Mouse (Mus musculus) left cerebral cortex, adult 2 months (tissue): Measurements from ENCODE around the gene Cyth1. TPM values are rescaled to one million over a fixed set of nuclear protein-coding genes. Genes with fewer than 3 reads are reported as not detected.

Source experiments
- DNase-seq, 2 experiments: peaks; one replicate each; pipeline ENCODE4 v3.0.0; 2021 to 2022; ENCODE audit warnings: low spot score in 2 of 2, mixed read lengths in 1 of 2; ENCODE audit errors: extremely low spot score in 1 of 2
- H3K27ac ChIP-seq: fragments of 200-600 bp; 2 replicates; pipeline ENCODE4 v1.8.1; 2022
- H3K4me3 ChIP-seq: fragments of 200-600 bp; 2 replicates; pipeline ENCODE4 v1.8.1; 2022
- CTCF ChIP-seq: fragments of 200-600 bp; IDR thresholded peaks from 2 replicates; pipeline ENCODE4 v1.8.1; 2022; ENCODE audit warnings: antibody characterized with exemption, mild to moderate bottlenecking, moderate library complexity
- intact Hi-C: fragments of 180-260 bp; cut with DNase I; formaldehyde crosslinking; loops from one replicate; pipeline ENCODE4 v1.15.1; 2025
- total RNA-seq, 2 experiments: library from RNA; stranded (reverse); gene quantifications; 2 replicates each; pipeline ENCODE4 v1.2.3; 2021

Cyth1 gene
- total RNA-seq, 2 experiments from 2014 or later = 65.2 to 69.3 TPM

DNA sequence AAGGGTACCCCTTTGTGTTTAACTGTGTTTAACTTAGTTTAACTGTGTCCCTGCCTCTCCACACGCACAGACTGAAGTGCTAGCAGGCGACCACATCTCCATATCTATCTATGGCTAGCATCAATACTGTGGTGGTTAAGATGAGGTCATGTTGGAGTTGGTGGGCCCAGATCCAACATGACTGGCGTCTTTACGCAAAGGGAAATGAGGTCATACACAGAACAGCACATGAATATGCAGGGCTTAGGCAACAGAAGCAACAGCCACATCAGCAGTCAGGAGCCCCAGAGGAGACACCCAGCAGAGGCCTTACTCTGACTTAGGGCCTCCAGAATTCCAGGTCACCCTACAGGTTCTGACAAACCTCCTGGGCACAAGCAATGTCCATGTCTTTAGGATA is 95.4 kb downstream of the Cyth1 start:
- no peak overlapping the region for H3K27ac ChIP-seq
- no peak for TF ChIP-seq CTCF
- H3K4me3 ChIP-seq = no peak overlapping the region
- intact Hi-C loops = no loop called here
- DNase-seq = no peak

GRCm38 (mm10) chr11:118151423-118152180 is 96.8 kb downstream of the Cyth1 start:
- Histone ChIP-seq H3K4me3 (no peak overlapping the region), H3K27ac (peak overlapping the region; percentile 62)
- no peak for DNase-seq
- TF ChIP-seq CTCF = peak; percentile 11
- intact Hi-C loops = no loop called here

DNA sequence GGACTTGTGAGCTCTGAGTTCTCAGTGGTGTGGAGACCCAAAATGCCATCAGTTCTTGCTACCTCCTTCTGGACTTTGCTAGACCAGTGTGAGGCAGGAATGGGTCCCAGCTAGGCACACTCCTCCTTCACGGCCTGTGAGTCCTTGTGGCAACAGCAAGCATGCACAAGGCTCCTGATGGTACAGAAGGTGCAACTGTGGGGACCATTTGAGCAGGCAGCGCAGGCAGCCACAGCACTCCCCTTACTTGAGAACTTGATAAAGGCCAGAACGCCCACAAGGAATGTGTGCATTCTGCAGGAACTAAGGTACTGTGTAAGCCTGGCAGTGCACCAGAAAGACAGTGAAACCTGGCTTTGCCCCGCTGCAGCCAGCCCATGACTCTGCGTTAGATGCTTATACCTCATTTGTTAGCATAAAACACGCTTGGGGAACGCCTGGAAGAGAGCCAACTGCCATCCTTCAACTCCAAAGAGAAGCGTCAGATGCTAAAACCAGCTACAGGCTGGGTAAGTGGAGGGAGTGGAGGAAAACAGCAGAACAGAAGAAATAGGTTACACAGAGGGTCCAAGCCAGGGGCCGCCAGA is 98.2 kb downstream of the Cyth1 start:
- intact Hi-C loops = no loop called here
- H3K4me3 ChIP-seq = no peak overlapping the region
- H3K27ac ChIP-seq = peak overlapping the region; percentile 62
- DNase-seq = peak; percentile 67
- no peak for TF ChIP-seq CTCF

DNA sequence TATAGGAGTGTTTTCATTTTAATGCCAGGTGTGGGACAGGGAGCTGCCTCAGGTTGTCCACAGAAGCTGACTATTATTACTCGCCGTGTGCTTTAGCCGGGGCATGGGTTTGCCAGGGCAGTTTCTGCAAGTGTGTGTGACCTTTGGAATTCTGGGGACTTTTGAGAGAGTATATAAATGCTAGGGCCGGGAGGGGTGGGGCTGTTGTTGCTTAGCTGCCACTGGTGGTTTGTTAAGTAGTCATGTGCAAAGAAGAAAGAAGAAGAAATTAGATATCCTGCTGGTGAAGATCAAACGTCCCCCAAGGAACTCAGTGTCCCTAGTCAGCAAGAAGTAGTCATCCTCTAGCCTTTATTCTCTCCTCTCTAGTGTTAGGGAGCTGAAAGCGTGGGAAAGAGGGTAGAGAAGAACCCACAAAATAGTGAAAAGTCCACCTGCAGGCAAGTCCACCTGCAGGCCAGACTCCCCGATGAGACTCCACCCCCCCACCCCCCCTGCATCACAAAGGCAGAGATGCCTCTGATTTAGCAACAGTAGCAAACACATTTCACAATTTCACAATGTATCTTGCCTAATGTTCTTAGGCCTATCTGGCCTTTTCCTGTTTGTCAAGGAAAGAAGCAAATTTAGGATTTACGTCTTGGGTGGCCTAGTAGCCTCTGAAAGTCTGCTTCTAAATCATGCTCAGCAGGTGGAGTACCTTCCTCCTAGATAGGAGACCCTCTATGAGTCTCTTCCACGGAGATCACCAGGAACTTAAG is 100.3 kb downstream of the Cyth1 start:
- no peak overlapping the region for H3K4me3 ChIP-seq
- DNase-seq = no peak
- intact Hi-C loops = no loop called here
- H3K27ac ChIP-seq = no peak overlapping the region
- no peak for TF ChIP-seq CTCF

DNA sequence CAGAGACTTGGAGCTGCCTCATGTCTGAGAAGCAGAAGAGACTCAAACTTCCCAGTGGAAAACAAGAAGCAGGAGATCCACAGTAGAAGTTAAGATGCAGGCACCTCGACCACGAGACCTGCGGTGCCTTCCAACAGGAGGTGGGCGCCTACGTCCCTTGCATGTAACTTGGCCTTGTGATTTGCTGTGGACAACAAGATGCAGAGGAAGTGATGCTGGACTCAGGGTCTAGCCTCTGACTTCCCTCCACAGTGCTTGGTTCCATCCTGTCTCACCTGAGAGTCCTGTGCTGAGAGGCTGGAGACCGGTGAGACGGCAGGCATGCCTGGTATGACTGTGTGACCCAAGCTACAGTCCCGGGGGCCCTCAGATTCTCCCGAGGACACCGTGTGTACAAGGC is 101.9 kb downstream of the Cyth1 start:
- intact Hi-C loops = no loop called here
- no peak for TF ChIP-seq CTCF
- H3K4me3 ChIP-seq = no peak overlapping the region
- no peak for DNase-seq
- no peak overlapping the region; the same call in 1 of the 2 replicates for H3K27ac ChIP-seq

DNA sequence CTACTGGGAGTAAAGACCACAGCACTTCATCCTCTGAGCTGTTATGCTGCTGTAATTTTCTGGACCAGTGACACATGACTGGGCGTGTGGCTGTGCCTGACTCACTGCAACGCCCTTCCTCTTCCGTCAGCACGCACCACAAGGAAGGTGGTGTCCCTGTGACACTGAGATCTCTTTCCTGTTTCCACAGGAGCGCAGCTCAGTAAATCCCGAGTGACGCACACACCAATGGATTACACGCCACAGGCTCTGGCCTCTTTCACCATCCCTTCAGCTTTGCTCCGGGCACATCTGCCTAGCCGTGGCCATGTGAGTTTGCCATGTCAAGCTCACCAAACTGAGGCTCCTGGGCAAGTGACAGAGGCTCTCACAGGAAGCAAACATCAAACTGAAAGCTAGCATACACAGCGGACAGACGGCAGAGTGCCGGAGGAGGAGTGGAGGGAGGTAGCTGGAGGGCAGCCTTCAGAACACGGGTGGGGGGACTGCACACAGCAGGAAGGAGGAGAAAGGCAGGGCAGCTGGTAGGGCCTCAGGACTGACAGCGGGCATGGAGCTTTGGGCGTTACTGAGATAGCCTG is 102.5 kb downstream of the Cyth1 start:
- H3K27ac ChIP-seq = peak overlapping the region; percentile 61; the same call in 1 of the 2 replicates
- 0 out of 2 replicates have a peak overlapping the region, but pooled peaks have one; percentile 21 for H3K4me3 ChIP-seq
- no peak for TF ChIP-seq CTCF
- intact Hi-C loops = no loop called here
- DNase-seq = no peak

DNA sequence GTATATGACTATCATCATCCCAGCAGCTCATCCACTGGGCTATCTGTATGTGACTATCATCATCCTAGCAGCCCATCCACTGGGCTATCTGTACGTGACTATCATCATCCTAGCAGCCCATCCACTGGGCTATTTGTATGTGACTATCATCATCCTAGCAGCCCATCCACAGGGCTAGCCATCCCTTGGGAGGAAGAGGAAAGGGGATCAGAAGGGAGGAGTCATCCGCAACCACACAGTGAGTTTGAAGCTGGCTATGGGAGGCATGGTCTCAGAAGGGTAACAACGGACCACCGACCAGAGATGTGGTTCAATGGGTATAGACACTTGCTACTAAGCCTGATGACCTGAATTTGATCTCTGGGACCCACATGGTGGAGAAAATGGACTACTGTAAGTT is 103.3 kb downstream of the Cyth1 start:
- no peak for TF ChIP-seq CTCF
- Histone ChIP-seq H3K4me3 (no peak overlapping the region), H3K27ac (no peak overlapping the region)
- no peak for DNase-seq
- intact Hi-C loops = no loop called here

GRCm38 (mm10) chr11:118143731-118144130 is 104.7 kb downstream of the Cyth1 start:
- Histone ChIP-seq H3K27ac (no peak overlapping the region), H3K4me3 (no peak overlapping the region)
- intact Hi-C loops = no loop called here
- TF ChIP-seq CTCF = no peak
- no peak for DNase-seq

GRCm38 (mm10) chr11:118142547-118143165 is 105.7 kb downstream of the Cyth1 start:
- TF ChIP-seq CTCF = no peak
- no peak for DNase-seq
- intact Hi-C loops = no loop called here
- no peak overlapping the region for H3K27ac ChIP-seq
- no peak overlapping the region for H3K4me3 ChIP-seq

DNA sequence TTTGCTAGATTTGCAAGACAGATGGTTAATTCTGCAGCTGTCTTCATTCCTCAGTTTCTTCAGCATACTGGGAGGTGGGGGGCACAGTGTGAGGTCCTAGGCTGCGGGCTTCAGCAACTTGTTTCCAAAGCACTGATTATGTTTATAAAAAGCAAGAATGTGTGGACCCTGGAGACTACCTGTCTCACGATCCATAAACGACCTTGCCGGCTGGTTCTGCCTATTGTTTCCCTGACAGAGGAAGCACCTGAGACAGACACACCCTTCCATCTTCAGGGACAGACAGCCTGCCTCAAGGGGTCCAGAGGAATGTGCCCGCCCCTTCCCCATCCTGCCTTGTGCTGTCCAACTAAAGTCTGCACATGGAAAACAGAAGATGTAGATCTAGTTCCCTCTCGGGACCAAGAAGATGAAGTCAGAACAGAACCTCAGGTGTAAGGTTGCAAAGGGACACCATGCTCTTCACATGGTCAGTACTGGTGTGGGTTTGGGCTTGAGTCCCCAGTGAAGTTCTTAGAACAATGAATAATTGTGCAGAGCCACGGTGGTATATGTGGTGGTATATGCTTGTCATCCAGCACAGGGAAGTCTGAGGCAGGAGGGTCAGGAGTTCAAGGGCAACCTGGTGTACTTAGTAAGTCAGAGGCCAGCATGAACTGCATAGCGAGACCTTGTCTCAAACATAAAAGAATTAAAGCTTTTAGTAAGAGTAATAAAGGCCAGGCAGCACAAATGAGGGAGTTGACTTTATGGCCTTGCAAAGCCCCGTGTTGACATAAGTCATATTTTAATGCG is 107.4 kb downstream of the Cyth1 start:
- TF ChIP-seq CTCF = no peak
- intact Hi-C loops = no loop called here
- H3K4me3 ChIP-seq = no peak overlapping the region
- DNase-seq = no peak
- H3K27ac ChIP-seq = no peak overlapping the region

GRCm38 (mm10) chr11:118138347-118138746 is 110.0 kb downstream of the Cyth1 start:
- intact Hi-C loops = no loop called here
- Histone ChIP-seq H3K4me3 (no peak overlapping the region), H3K27ac (no peak overlapping the region)
- TF ChIP-seq CTCF = no peak
- DNase-seq = no peak
